Mouse (Mus musculus) myocyte (in vitro differentiated cells): ENCODE data around the gene Grin2a.

Experiments
- CEBPB ChIP-seq: IDR thresholded peaks from 2 replicates; pipeline ENCODE4 v1.6.1; 2011; ENCODE audit warnings: mild to moderate bottlenecking, moderate library complexity; ENCODE audit not compliant: poor library complexity, insufficient read depth, severe bottlenecking
- E2F4 ChIP-seq: IDR thresholded peaks from one replicate; pipeline ENCODE4 v1.6.1; 2011; ENCODE audit warnings: mild to moderate bottlenecking, control low read depth, moderate library complexity; ENCODE audit not compliant: insufficient read depth
- MAX ChIP-seq: IDR thresholded peaks from one replicate; pipeline ENCODE4 v1.6.1; 2011; ENCODE audit warnings: low read depth, mild to moderate bottlenecking, control low read depth
- MYOD1 ChIP-seq, 3 experiments: IDR thresholded peaks; one replicate each; pipeline ENCODE4 v1.6.1; 2011; ENCODE audit warnings: control low read depth in 2 of 3, low read depth in 2 of 3, mild to moderate bottlenecking in 2 of 3, moderate library complexity in 1 of 3; ENCODE audit not compliant: insufficient read length in 2 of 3, control insufficient read depth in 1 of 3
- MYOG ChIP-seq, 3 experiments: IDR thresholded peaks; one replicate each; pipeline ENCODE4 v1.6.1; 2011; ENCODE audit warnings: control low read depth in 2 of 3, low read depth in 2 of 3, mild to moderate bottlenecking in 2 of 3; ENCODE audit not compliant: insufficient read length in 2 of 3, control insufficient read depth in 1 of 3, insufficient read depth in 1 of 3
- POLR2A ChIP-seq: IDR thresholded peaks from one replicate; pipeline ENCODE4 v1.6.1; 2011; ENCODE audit warnings: low read depth, mild to moderate bottlenecking, control low read depth, moderate library complexity; ENCODE audit not compliant: insufficient read length
- POLR2AphosphoS2 ChIP-seq: IDR thresholded peaks from one replicate; pipeline ENCODE4 v1.6.1; 2011; ENCODE audit warnings: low read depth, control low read depth; ENCODE audit not compliant: insufficient read length
- REST ChIP-seq: IDR thresholded peaks from one replicate; pipeline ENCODE4 v1.6.1; 2011; ENCODE audit warnings: mild to moderate bottlenecking, control low read depth, moderate library complexity; ENCODE audit not compliant: insufficient read depth, insufficient read length
- SRF ChIP-seq: IDR thresholded peaks from one replicate; pipeline ENCODE4 v1.6.1; 2011; ENCODE audit warnings: low read depth; ENCODE audit not compliant: control insufficient read depth, insufficient read length
- TCF12 ChIP-seq: IDR thresholded peaks from one replicate; pipeline ENCODE4 v1.6.1; 2011; ENCODE audit warnings: mild to moderate bottlenecking, control low read depth; ENCODE audit not compliant: poor library complexity, insufficient read depth, severe bottlenecking
- TCF3 ChIP-seq: IDR thresholded peaks from one replicate; pipeline ENCODE4 v1.6.1; 2011; ENCODE audit warnings: low read depth, control low read depth; ENCODE audit not compliant: insufficient read length
- USF1 ChIP-seq: IDR thresholded peaks from one replicate; pipeline ENCODE4 v1.6.1; 2011; ENCODE audit warnings: low read depth, mild to moderate bottlenecking, control low read depth, moderate library complexity

DNA sequence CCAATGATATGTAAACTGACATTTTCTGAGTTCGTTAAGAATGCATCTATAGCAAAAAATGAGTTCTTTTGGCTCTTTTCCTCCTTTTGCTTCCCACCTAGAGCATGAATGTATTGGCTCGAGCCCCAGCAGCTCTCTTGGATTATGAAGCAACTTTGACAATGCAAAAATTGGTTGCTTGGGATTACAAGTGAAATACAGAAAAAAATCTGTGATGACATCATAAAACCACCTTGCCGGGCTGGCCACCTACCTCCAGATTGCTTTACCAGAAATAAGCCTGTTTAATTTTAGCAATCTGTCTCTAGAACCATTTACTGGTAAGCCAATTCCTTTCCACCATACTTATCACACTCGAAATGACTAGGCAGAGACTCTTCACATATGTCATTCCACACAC lies 112.9 kb downstream of the Grin2a start:
- TF ChIP-seq MAX (no peak), POLR2A (no peak), TCF12 (no peak), USF1 (no peak), MYOG (IDR thresholded peaks at IDR 0.05; ENCODE audit: control insufficient read depth in 1 of 3, insufficient read depth in 1 of 3, insufficient read length in 2 of 3, low read depth in 2 of 3) (no peak), MYOD1 (IDR thresholded peaks at IDR 0.05; ENCODE audit: control insufficient read depth in 1 of 3, insufficient read length in 2 of 3, low read depth in 2 of 3) (no peak), E2F4 (no peak), POLR2AphosphoS2 (no peak), SRF (no peak), TCF3 (no peak), CEBPB (no peak), REST (no peak)
